Mouse (Mus musculus): ENCODE measurements around the gene Pmfbp1. TPM values are rescaled to one million over a fixed set of nuclear protein-coding genes. Genes with fewer than 3 reads are reported as not detected.

The Pmfbp1 gene
- total RNA-seq, 2 experiments from 2014 or later: 0.10 to 0.12 TPM

DNA sequence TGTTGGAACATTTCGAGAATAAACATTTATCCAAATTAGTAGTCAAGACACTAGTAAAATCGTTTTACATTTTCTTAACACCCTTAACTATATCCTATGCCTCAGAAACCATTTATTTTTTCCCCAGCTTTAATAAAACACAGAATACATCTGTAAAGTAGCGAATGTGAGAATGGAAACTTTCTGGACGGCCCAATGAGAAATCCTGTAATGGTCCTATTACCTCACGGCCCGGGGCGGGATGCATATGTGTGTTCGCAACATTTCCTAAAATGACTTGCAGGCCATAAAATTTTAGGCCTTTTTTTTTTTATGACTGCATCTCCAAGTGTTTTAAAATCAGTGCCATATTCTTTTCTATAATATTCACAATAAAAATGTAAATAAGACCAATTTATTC, 21.4 kb upstream of the Pmfbp1 start:
- TF ChIP-seq CTCF (conservative IDR thresholded peaks at IDR 0.05): no peak

DNA sequence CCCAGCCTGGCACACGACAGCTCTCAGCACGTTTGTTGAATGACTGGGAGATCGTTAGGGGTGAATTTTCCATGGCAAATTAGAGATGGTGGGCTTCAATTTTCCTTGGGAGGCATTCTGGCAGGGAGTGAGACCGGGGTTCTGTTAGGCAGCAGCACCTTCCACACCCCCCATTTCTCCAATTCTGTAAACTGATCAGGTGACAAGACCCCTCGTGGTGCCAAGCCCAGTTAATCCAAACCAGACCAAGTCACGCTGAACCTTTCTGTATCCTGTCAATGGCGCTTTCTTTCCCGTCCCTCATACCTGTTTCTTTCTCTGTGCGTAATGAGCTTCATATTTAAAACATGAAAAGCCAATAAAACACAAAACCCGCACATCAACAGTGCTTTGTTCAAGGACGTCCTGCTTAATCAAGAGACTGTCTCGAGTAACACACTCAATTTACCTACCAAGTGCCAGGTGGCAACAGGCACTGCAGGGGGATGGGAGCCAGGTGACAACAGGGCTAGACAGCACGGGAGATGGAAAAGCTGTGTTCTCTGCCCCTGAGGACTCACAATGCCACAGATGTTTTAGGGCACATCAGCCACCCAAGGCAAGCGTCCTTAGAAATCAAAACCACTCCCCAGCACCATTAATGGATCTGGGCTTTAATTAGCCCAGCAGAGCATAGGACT, 19.2 kb upstream of the Pmfbp1 start:
- Histone ChIP-seq H3K4me3 (no peak overlapping the region), H3K27ac (no peak overlapping the region)
- no peak for DNase-seq (ENCODE audit: low spot score in 2 of 2)
- TF ChIP-seq CTCF (conservative IDR thresholded peaks at IDR 0.05): no peak

More for the DNA sequence above, 21.4 kb upstream of the Pmfbp1 start:
- H3K4me3 ChIP-seq: no peak overlapping the region
- no peak overlapping the region for H3K27ac ChIP-seq
- DNase-seq (ENCODE audit: low spot score in 2 of 2): no peak

DNA sequence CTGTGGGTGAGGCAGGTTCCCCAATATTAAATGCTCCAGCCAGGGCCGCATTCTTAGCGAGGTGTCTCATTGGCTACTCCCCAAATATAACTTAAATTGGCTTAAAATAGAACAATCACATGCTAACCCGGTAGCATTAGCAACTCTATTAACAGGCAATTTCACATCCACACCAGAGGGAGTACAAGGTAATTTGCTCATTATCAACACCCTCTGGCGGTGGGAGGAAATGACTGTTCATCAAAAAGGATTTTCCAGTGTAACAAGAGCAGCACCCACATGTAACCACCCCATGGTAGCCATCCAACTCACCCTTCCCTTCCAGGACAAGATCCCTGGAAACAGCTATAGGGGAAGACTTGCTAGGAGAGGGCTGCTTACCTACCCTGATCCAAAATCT, 18.4 kb upstream of the Pmfbp1 start:
- H3K27ac ChIP-seq: no peak overlapping the region
- DNase-seq (ENCODE audit: low spot score in 2 of 2): no peak
- peak; percentile 65 for TF ChIP-seq CTCF (conservative IDR thresholded peaks at IDR 0.05)
- no peak overlapping the region for H3K4me3 ChIP-seq

- no peak for DNase-seq (ENCODE audit: low spot score in 2 of 2)
- Histone ChIP-seq H3K4me3 (no peak overlapping the region), H3K27ac (no peak overlapping the region)
- TF ChIP-seq CTCF (conservative IDR thresholded peaks at IDR 0.05): no peak
These were observed 15.2 kb upstream of the Pmfbp1 start for GRCm38 (mm10) chr8:109478586-109478985.

DNA sequence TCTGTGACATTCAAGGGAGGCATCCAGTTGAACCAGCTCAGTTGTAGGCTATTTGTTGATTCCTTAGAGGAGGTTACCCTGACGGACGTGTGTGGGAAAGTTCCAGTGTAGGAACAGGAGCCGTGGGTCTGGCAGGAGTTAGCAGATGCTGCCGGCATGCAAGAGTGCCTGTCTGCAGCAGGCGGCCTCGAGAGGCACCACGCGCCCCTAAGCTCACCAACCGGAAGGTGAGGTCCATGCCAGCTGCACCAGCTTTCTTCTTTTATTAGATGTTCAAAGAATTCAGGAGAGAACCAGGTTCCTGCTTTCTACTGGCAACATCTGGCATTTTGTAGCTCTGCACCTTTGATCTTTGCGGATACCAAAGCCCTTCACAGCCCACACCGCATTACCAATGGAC, 9.1 kb upstream of the Pmfbp1 start:
- Histone ChIP-seq H3K27ac (no peak overlapping the region), H3K4me3 (no peak overlapping the region)
- no peak for TF ChIP-seq CTCF (conservative IDR thresholded peaks at IDR 0.05)
- no peak for DNase-seq (ENCODE audit: low spot score in 2 of 2)

DNA sequence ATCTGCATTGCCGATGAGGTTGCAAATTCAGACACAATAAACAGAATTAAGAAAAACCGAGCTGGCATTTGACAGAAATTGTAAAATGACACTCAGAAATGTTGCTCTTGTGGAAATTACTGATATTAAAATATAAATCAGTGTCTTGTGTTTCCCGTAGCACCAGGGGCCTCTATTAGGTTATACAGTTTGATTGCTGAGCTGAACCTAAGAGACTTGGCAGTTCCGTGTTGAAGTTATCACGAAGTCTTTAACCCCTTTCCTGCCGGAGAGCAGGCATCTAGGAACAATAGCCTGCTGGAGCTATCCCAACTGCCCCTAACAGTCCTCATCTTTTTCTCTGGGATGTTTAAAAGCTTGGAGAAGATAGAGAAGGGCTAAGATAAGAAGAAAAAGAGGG, 8.3 kb upstream of the Pmfbp1 start:
- no peak for TF ChIP-seq CTCF (conservative IDR thresholded peaks at IDR 0.05)
- DNase-seq (ENCODE audit: low spot score in 2 of 2): no peak

GRCm38 (mm10) chr8:109492785-109493184, 1.0 kb upstream of the Pmfbp1 start:
- no peak for TF ChIP-seq CTCF (conservative IDR thresholded peaks at IDR 0.05)
- no peak for DNase-seq (ENCODE audit: low spot score in 2 of 2)
- Histone ChIP-seq H3K4me3 (no peak overlapping the region), H3K27ac (no peak overlapping the region)

More for the DNA sequence above, 8.3 kb upstream of the Pmfbp1 start:
- no peak overlapping the region for H3K4me3 ChIP-seq
- H3K27ac ChIP-seq: no peak overlapping the region

DNA sequence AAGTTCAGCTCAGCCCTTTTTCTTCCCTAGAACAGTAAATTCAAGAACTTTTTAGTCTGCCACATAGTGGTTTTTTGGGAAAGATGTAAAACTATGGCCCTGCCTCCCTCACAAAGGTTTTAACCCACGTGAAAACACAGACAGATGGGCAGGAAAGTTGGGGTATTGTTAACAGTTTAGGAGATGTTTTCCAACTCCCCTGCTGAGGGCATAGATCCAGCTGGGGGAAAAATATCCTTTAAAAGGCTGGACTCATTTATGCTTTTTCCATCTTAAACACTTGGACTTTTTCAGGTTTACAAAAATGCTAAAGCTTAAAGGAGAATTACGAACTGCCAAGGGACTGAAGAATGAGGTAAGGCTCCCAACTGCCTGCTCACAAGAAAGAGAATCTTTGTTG, 774 bp downstream of the Pmfbp1 start:
- no peak overlapping the region for H3K27ac ChIP-seq
- H3K4me3 ChIP-seq: no peak overlapping the region
- DNase-seq (ENCODE audit: low spot score in 2 of 2): no peak
- TF ChIP-seq CTCF (conservative IDR thresholded peaks at IDR 0.05): no peak

- no peak for TF ChIP-seq CTCF (conservative IDR thresholded peaks at IDR 0.05)
- DNase-seq (ENCODE audit: low spot score in 2 of 2): no peak
These were observed 3.6 kb downstream of the Pmfbp1 start for GRCm38 (mm10) chr8:109497431-109497830.

DNA sequence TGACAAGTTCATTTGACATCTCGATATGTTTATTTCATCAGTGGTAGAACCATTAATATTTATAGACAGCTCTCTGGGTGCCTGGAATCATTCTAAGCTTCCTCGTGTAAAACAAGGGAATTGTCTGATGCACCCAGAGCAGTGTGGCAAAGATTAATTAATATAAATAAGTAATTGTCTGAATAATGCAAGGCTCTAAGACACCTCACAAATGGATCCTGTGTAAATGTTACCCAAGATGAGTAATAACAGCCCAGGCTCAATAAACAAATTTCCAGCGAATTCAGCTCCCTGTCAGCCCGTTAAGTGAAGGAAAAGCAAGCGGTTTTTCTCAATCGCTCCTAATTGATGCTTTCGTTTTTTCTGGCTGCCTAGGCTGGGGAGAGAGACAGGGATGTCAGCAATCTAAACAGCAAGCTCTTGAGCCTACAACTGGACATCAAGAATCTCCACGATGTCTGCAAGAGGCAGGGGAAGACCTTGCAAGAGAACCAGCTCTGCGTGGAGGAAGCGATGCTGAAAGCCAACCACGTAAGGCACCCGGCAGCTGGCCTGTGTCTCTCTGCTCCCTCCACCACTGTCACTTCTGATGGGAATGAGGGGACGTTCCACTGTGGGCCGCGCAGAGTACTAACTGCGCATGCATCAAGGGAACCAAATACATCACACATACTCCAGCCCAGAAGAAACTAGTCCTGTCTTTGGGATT, 5.3 kb downstream of the Pmfbp1 start:
- DNase-seq (ENCODE audit: low spot score in 2 of 2): no peak
- H3K4me3 ChIP-seq: no peak overlapping the region
- TF ChIP-seq CTCF (conservative IDR thresholded peaks at IDR 0.05): no peak
- peak overlapping the region; percentile 46; the same call in 1 of the 2 replicates for H3K27ac ChIP-seq

More at GRCm38 (mm10) chr8:109497431-109497830, 3.6 kb downstream of the Pmfbp1 start:
- Histone ChIP-seq H3K27ac (no peak overlapping the region), H3K4me3 (no peak overlapping the region)

DNA sequence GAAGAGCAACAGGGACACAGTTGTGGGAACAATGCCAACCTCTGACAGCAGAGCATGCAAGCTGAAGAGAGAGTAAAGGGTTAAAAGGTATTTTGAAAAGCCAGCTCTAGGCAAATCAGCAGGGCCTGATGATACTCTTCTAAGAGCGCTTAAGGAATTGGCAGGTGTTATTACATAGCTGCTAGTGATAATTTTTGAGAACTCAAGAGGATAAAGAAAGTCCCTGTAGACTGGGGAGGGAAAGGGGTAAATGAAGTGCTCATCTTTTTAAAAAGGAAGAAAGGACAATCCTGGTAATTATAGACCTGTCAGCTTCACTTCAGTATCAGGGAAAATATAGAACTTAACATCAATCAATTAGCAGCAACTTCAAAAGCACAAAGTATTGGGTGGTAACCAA, 9.7 kb downstream of the Pmfbp1 start:
- TF ChIP-seq CTCF (conservative IDR thresholded peaks at IDR 0.05): no peak
- DNase-seq (ENCODE audit: low spot score in 2 of 2): no peak

DNA sequence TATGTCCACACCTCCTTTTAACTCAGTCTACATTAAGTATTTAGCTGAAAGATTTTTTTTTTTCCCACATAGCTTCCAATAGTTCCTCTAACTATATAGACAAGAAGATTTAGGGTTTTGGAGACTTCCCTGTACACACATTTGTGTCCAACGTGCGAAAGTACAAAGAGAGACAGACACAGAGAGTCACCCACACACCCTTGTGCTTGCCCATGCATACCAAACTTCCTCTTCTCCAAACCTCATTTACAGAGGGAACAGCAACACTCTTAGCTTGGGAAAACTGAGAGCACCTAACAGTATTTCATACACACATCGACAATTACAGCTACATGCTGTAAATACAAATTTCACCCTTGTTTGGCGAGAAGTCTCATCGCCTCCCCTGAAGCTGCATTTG, 11.7 kb downstream of the Pmfbp1 start:
- DNase-seq (ENCODE audit: low spot score in 2 of 2): no peak
- no peak overlapping the region for H3K4me3 ChIP-seq
- no peak overlapping the region for H3K27ac ChIP-seq
- no peak for TF ChIP-seq CTCF (conservative IDR thresholded peaks at IDR 0.05)

More for the DNA sequence above, 9.7 kb downstream of the Pmfbp1 start:
- H3K27ac ChIP-seq: no peak overlapping the region
- no peak overlapping the region for H3K4me3 ChIP-seq

- no peak for TF ChIP-seq CTCF (conservative IDR thresholded peaks at IDR 0.05)
- no peak for DNase-seq (ENCODE audit: low spot score in 2 of 2)
- Histone ChIP-seq H3K4me3 (no peak overlapping the region), H3K27ac (no peak overlapping the region)
These were observed 30.2 kb downstream of the Pmfbp1 start for GRCm38 (mm10) chr8:109524008-109524407.

Measured in layer of hippocampus, adult 2 months (tissue).